Mouse (Mus musculus) erythroblast, embryonic 14.5 days (primary cell): ENCODE measurements around the gene Cd59a.

Source experiments
- GATA1 ChIP-seq: IDR thresholded peaks from 2 replicates; pipeline ENCODE4 v1.6.1; 2012; ENCODE audit warnings: low read length, inconsistent platforms, mixed read lengths
- TAL1 ChIP-seq: IDR thresholded peaks from 3 replicates; pipeline ENCODE4 v1.6.1; 2012; ENCODE audit warnings: low read length, inconsistent platforms, mixed read lengths

GRCm38 (mm10) chr2:104093305-104093704, 2.3 kb upstream of the Cd59a start:
- TF ChIP-seq GATA1 (no peak), TAL1 (no peak)
